Mouse (Mus musculus) right cerebral cortex, postnatal 36 days (tissue): Measurements from ENCODE around the gene Kif12.

Experiments used
- DNase-seq, 2 experiments: peaks; one replicate each; pipeline ENCODE4 v3.0.0; 2022; ENCODE audit warnings: low spot score in 2 of 2, mixed read lengths in 1 of 2

Kif12 gene

DNA sequence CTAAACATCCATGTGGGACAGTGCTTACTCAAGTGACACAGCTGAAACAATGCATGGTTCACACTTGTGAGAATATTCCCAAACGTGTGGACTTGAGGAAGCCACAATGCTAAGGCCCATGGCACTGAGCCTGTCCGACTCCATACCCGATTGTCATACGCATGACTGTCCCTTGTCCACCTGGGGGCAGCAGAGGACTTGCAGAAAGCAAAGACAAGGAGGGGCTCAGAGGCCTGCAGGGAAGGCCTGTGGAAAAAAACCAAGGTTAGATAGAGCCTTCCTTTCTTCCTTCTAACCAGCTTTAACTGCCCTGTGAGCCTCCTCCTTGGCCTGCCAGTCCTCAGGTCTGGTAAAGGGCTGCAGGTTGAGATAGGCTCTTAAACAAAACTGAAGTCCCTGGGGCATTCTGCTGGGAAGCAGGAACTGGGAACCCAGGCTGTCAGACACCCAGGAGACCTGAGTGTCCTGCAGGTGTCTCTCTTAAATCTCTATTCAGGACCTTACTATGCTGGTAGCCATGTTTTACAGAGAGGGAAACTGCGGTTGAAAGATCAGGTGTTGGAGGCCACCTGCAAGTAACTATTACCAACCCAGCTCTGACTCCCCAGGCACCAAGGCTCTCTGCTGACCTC is 12.9 kb downstream of the Kif12 start:
- DNase-seq: peak; percentile 69 to 74

DNA sequence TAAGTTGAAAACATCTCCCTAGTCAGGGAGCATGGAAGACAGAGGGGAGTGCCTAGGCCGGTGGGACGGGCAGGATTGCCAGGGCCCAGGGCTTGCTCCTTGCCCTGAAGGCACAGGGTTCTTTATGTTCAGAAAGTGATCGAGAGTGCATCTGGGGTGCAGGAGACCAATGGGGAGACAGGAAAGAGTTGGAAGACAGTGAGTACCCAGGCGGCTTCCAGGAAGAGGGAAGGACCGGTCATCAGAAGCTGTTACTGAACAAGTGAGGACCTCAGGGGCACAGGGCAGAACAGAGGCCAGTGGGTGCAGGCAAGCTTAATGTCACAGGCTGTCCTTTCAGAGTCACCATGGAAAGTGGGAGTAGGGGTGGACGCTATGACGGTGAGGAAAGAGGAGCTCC is 13.7 kb downstream of the Kif12 start:
- no peak for DNase-seq

DNA sequence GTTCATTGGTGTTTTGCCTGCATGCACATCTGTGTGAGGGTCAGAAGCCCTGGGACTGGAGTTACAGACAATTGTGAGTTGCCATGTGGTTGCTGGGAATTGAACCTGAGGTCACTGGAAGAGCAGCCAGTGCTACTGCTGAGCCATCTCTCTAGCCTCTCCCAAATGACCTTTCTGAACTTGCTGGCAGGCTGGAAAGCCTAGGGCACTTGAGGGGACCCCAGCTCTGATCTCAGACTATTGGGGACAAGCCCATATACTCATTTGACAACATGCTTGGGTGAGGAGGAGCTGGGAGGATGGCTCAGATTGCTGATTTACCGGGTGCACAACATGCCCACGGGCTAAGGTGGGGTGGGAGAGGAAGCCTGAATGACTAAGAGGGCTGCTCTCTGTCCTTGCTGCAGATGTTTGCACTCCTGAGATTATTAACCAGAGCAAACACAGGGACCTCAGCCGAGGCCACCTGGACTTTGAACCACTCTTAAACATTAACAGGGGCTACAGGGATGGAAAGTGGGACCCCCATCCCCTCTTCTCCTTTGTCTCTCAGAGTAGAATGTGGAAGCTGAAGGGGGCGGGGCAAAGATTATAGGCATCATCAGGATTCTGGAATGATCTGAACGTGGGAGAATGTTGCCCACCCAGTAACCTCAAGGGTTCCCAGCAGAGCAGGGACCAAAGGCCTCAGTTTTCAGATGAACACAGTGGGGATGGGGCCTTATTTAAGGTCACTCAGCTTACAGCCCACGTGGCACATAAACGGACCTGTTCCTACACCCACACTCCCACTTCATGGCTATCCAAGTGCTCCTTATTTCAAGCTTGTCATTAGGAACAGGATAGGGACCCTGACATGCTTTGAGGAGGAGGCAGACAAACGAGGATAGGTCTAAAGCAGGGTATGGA is 15.0 kb downstream of the Kif12 start:
- no peak for DNase-seq

DNA sequence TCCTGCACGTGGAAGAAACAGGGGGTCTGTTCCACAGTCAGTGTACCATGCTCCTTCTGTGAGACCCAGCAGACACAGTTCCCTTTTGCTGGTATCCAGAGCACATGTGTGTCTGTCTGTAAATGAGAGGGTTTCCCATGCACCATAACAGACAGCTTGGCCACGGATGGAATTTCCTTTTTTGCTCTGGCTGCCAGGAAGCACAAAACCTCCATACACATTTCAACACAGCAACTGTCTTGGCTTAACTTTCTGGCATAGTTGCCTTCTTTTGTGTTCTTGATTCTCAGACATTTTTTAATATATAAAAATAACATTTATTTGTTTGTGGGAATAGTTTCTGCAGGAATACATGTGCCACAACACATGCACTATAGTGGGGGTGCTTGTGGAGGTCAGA is 16.3 kb downstream of the Kif12 start:
- no peak for DNase-seq

DNA sequence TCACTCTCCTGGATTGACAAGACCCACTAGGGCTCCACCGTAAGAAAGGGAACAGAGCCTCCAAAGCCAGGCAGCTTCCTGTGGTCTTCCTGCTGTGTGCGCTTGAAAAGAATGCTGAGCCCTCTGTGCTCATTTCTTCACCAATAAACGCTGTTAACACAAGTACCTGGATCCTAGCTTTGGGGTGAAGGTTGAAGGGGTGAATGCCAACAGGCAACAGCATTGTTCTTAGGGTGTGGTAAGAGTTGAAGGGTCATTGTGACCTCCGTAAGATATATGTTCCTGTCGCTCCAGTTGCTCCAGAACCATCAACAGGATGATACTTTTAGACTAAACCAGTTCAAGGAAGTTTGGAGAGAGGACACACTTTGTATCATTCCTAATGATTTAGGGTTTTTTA is 17.2 kb downstream of the Kif12 start, which contains the start of gene Ambp:
Ambp (minus strand) TSS at position 101 of the 400 bp plus-strand sequence.
- DNase-seq: no peak

DNA sequence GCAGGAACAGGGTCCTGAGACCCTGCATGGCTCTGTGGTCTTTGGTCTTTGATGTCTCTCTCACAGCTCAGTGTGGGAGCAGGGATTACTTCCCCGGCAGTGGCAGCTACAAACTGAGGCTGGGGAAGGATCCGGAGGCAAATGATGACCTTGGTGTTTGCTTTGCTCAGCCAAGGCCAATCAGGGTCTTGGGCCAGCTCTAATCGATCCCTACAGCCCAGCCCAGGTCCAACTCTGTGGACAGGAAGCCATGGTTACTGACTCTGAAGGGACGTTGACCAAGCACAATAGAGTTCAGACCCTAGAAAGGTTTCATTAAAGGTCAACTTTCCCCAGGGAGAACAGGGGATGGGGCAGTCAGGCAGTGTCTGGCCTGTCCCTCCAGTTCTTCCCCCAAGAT is 17.9 kb downstream of the Kif12 start:
- DNase-seq: no peak

DNA sequence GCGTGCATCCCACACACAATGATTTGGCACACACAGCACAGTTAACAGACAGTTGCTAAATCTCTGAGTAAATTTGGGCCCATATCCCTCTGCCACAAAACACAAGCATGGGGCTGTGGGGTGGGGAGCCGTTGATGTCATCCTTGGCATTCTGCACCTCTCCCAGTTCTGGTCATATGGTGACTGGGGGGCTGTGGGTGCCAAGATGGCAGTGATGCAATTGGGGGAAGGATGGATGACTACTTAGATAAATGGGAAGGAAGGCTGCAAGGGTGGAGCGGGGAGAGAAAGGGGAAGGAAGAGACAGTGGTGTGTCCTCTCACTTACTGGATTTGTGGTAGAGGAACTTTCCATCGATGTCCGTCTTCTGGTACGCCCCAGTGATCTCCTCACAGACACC is 20.8 kb downstream of the Kif12 start:
- DNase-seq: no peak

DNA sequence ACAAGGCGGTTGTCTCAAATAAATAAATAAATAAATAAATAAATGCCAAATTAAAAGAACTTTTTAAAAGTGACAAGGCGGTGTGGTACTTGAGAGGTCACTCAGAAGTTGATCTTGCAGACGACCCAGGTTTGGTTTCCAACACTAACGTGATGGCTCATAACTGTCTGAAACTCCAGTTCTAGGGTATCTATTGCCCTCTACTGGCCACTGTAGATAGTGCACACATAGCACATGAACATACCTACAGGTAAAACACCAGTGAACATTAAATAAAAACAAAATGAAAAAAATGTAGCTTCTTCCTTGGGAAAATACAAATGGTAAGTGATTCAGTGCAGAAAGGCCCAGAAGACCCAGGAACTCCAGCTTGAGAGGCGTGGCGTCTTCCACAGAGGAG is 24.7 kb downstream of the Kif12 start:
- no peak for DNase-seq

DNA sequence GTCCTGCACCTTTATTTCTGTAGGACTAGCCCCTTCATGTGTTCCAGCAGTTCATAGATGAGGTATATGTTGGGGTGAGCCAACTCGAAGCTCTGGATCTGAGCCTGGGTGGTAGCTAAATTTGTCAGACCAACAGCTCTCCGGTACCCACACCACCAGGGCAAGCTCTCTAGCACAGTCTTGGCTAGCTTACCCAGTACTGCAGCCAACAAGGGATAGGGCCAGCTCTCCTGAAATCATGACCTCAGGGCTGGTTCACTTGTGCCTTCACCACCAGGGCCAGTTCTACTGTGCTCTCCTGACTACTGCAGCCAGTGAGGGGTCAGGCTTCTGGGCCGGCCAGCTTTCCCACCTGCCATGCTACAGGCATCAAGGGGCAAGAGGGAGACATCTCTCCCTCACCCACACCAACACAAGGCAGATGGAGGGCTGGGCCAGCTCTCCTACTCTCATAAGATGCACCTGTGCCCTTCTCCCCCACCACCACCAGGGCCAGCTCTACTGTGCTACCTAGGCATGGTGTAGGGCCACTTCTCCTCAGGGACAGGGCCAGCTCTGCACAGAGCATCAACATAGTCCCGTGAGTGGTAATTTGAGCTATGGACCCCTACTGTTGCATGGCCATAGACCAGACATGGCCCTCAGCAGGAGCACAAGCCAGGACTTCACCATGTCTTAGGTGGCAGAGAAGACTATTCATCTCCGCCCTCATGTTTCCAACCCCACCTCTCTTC is 41.9 kb downstream of the Kif12 start:
- no peak for DNase-seq

DNA sequence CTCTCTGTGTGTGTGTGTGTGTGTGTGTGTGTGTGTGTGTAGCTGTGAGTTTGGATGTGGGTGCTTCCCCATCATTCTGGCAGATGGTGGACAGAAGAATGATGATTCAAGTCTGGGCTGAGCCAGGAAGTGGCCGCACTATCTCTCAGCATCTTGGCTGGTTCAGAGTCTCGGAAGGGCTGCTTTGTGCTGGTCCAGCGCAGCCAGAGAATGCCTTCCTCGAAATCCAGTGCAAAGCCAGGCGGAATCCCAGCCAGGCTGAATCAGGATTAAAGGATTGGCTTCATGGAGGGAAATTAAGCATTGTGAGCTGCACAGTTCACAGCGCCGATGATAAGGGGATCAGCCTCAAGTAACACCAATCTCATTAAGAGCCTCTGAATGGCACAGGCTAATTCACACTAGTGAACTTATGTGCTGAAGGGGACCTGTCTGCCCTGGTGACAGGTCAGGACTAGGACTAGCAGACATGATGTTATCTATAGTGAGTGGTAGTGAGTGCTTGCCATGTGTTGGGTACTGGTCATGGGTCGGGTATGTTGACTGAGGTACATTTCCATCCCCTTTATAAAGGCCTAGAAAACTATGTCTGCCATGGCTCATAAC is 47.0 kb downstream of the Kif12 start:
- DNase-seq: no peak

DNA sequence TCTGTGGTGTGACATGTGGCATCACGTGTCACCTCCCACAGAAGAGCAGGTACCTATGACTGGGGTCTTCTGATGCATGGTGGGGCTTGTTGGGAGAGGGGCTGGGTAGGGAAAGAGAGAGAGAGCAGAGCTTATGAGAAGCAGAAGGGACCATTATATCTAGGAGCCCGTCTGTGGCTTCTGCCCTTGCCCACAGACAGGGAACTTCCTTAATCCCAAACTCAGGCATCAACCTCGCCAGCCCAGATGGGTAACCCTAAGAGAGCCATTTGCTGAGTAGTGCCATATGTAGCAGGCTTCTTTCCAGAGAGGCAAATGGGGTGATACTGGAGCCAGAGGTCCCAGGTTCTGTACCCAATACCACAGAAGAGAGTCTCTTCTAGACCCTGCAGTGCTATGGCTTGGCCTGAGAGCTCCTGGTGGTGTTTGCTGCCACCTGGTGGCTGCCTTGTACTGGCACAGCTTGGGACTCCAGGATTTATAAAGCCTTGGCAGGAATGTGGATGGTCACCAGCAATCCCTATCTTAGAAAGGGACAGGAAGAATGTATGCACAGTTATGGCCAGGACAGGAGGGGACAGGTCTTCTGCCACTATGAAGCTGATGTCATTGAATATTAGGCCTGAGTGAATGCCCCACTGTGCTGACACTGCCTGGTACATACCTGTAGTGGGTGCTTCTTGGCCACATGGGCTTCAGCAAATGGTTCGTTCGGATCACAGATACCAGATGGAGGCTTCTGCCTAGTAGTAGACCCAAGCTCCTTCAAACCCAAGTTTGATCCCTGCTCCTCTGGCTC is 53.1 kb downstream of the Kif12 start:
- peak; percentile 64 to 68 for DNase-seq
